11 mouse cellular contexts compared by ENCODE assay signal in genomic region chr16:76293765-76294463, GRCm38 (mm10).
DNase-seq lines count a peak whose midpoint lies in the region; ATAC-seq and TF ChIP-seq lines count a peak whose summit lies in the region.
"Had no signal": no experiment of that assay in that cellular context is flagged by ENCODE, and none has a peak within 500 bp of the region (broad histone marks: within the 10 kb centered on the region; RNA-seq: fewer than 3 reads in every experiment).

No protein-coding gene starts in this region.

- no peak overlapping the region for H3K4me3 ChIP-seq in intestine, postnatal 0 days (ENCODE audit: low read depth, low read length)
- H3K4me3 ChIP-seq: embryonic facial prominence, embryonic 12.5 days; limb, embryonic 10.5 days; myocyte had no signal

- H3K9ac ChIP-seq in intestine, postnatal 0 days (ENCODE audit: low read depth, low read length): no peak overlapping the region
- H3K9ac ChIP-seq: embryonic facial prominence, embryonic 12.5 days had no signal

- H3K27me3 ChIP-seq in intestine, postnatal 0 days (replicated peaks; ENCODE audit: control insufficient read depth, insufficient read depth, low read length): no peaks in the 10 kb centered on the region
- H3K27me3 ChIP-seq: embryonic facial prominence, embryonic 12.5 days had no signal

- TF ChIP-seq CTCF in intestine, postnatal 0 days (IDR thresholded peaks at IDR 0.05; ENCODE audit: low read depth): peak; percentile 50

- peaks cover 36% of the 10 kb centered on the region for H3K36me3 ChIP-seq in intestine, postnatal 0 days (ENCODE audit: control insufficient read depth, insufficient read depth)

- H3K4me1 ChIP-seq in intestine, postnatal 0 days (replicated peaks; ENCODE audit: control insufficient read depth, insufficient read depth, low read length): peaks cover 6% of the 10 kb centered on the region; the same call in 1 of the 2 replicates
- H3K4me1 ChIP-seq: embryonic facial prominence, embryonic 12.5 days; limb, embryonic 10.5 days had no signal

- peak; percentile 41 for DNase-seq in urinary bladder, postnatal 14 days (ENCODE audit: low spot score)
- DNase-seq in urinary bladder, postnatal 25 days (ENCODE audit: low spot score): no peak
- peak; percentile 76 to 83 for DNase-seq in heart, adult 18-20 months
- DNase-seq in yolk sac, embryonic 10.5 days (ENCODE audit: low spot score): peak; percentile 88
- DNase-seq in kidney, adult 11 months: no peak
- DNase-seq in spleen, postnatal 14 days (ENCODE audit: low spot score in 2 of 2): no peak
- DNase-seq in frontal cortex, postnatal 10 days (ENCODE audit: low spot score in 2 of 2): no peak

- no peaks in the 10 kb centered on the region for H3K9me3 ChIP-seq in intestine, postnatal 0 days (ENCODE audit: control insufficient read depth)
- H3K9me3 ChIP-seq: embryonic facial prominence, embryonic 12.5 days; limb, embryonic 10.5 days had no signal

- 0 out of 2 replicates have a peak overlapping the region, but pooled peaks have one; percentile 6 for H3K4me2 ChIP-seq in intestine, postnatal 0 days (replicated peaks; ENCODE audit: low read depth)
- H3K4me2 ChIP-seq: embryonic facial prominence, embryonic 12.5 days had no signal

- ATAC-seq in intestine, postnatal 0 days: peak; percentile 98

- 52% methylated on average over 20 of the region's 20 CpGs for WGBS in intestine, postnatal 0 days

- H3K27ac ChIP-seq in intestine, postnatal 0 days (ENCODE audit: low read depth, low read length): peak overlapping the region; percentile 80
- H3K27ac ChIP-seq: embryonic facial prominence, embryonic 12.5 days; limb, embryonic 10.5 days had no signal

Comparison
In these comparisons a context has a peak if more than half of its experiments do, and no peak if none do; other contexts are left out.
1. DNase-seq: peak in urinary bladder, postnatal 14 days (single experiment), heart, adult 18-20 months (2 of 2) and yolk sac, embryonic 10.5 days (single experiment); none in urinary bladder, postnatal 25 days (single experiment), kidney, adult 11 months (single experiment), spleen, postnatal 14 days (0 of 2) and frontal cortex, postnatal 10 days (0 of 2).